Mouse (Mus musculus): ENCODE data around the gene Dtx3.

- TF ChIP-seq CTCF (IDR thresholded peaks at IDR 0.05; ENCODE audit: borderline replicate concordance, insufficient read depth, low read length), result no peak
- no peak for TF ChIP-seq POLR2A (IDR thresholded peaks at IDR 0.05; ENCODE audit: low read depth, low read length)
These were observed 9.1 kb downstream of the Dtx3 start for GRCm38 (mm10) chr10:127186451-127186850.
